Mouse (Mus musculus) liver, adult 2 months (tissue): Measurements from ENCODE around the gene Pold3.

ENCODE experiments used
- CTCF ChIP-seq: fragments of 200-500 bp; IDR thresholded peaks from 2 replicates; pipeline ENCODE4 v1.5.1; 2011; ENCODE audit warnings: low read depth, low read length, control low read depth
- POLR2A ChIP-seq: fragments of 200-500 bp; IDR thresholded peaks from 2 replicates; pipeline ENCODE4 v1.6.1; 2011; ENCODE audit warnings: low read length, control low read depth; ENCODE audit not compliant: insufficient read depth; ENCODE audit errors: extremely low read depth

DNA sequence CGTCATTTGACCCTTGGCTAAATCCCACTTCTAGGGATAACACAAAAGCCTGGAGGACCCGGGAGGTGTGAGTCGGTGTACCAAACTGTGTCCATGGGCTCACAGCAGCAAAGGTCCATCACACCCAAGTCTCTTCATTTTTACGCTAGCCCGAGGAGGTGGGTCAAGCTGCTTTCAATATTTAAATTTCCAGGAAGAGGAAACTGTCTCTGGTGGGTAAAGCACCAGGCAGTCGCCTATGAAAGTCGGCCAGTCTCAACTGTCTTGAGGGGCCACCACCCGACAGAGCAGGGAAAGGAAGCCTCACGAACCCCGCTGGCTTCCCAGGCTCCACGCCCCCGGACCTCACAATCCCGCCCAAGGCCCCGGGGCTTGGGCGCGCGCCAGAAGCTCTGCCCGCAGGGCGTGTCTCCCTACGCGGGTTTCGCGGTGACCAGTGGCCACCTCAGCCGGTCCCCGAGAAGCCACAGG, 539 bp downstream of the Pold3 start:
- no peak for TF ChIP-seq POLR2A
- no peak for TF ChIP-seq CTCF
